Comparison of ENCODE assay signal across 7 mouse cellular contexts in the genomic region with DNA sequence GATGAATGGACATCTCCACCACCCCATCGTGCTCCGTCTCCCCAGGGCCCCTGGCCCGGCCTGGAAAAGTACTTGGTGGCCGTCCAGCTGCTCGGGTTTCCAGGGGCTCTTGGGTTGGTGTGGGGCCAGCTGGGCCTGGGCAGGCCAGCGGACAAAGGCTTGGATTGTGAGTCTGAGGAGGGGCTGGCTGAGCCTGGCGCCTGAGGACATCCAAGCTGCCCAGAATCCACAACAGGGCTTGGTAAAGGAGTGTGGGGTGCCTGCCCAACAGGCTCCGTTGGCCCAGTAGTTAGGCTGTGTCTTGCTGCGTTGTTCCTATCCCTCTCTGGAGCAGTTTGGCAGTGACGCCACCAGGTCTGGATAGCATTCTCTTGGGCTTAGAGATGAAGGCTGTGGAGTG. TPM values are rescaled to one million over a fixed set of nuclear protein-coding genes. Genes with fewer than 3 reads are reported as not detected.
DNase-seq lines count a peak whose midpoint lies in the region; ATAC-seq and TF ChIP-seq lines count a peak whose summit lies in the region.

No protein-coding gene starts in this region.

- H3K36me3 ChIP-seq in hindbrain, embryonic 13.5 days = no peaks in the 10 kb centered on the region
- H3K36me3 ChIP-seq in limb, embryonic 11.5 days (ENCODE audit: control insufficient read depth, insufficient read depth, low read length) = no peaks in the 10 kb centered on the region

- H3K4me2 ChIP-seq in hindbrain, embryonic 13.5 days = peak overlapping the region; percentile 32
- H3K4me2 ChIP-seq in limb, embryonic 11.5 days (ENCODE audit: low read depth, severe bottlenecking) = peak overlapping the region; percentile 15; the same call in 1 of the 2 replicates

- no peak for TF ChIP-seq CTCF in brain, embryonic 14.5 days (IDR thresholded peaks at IDR 0.05; ENCODE audit: borderline replicate concordance, extremely low read depth, insufficient read depth, insufficient read length)

- no peak for TF ChIP-seq POLR2A in brain, embryonic 14.5 days (IDR thresholded peaks at IDR 0.05; ENCODE audit: borderline replicate concordance, extremely low read depth, insufficient read depth, insufficient read length, poor library complexity, severe bottlenecking)

- H3K9me3 ChIP-seq in hindbrain, embryonic 13.5 days = no peaks in the 10 kb centered on the region
- H3K9me3 ChIP-seq in limb, embryonic 11.5 days (ENCODE audit: control insufficient read depth, low read length) = no peaks in the 10 kb centered on the region

- H3K4me1 ChIP-seq in hindbrain, embryonic 13.5 days (replicated peaks) = peaks cover 30% of the 10 kb centered on the region
- peaks cover 6% of the 10 kb centered on the region for H3K4me1 ChIP-seq in limb, embryonic 11.5 days (ENCODE audit: control insufficient read depth, insufficient read depth, low read length)

- 5% methylated on average over 10 of the region's 10 CpGs for WGBS in hindbrain, embryonic 13.5 days
- 6% methylated on average over 10 of the region's 10 CpGs for WGBS in limb, embryonic 11.5 days

- peak overlapping the region; percentile 70 for H3K27ac ChIP-seq in hindbrain, embryonic 13.5 days
- no peak overlapping the region for H3K27ac ChIP-seq in limb, embryonic 11.5 days (replicated peaks; ENCODE audit: low read depth, low read length)

- no peak overlapping the region for H3K4me3 ChIP-seq in hindbrain, embryonic 13.5 days
- H3K4me3 ChIP-seq in limb, embryonic 11.5 days (ENCODE audit: low read depth, low read length) = no peak overlapping the region; the same call in 1 of the 2 replicates

- peak overlapping the region; percentile 20; the same call in 1 of the 2 replicates for H3K9ac ChIP-seq in hindbrain, embryonic 13.5 days
- H3K9ac ChIP-seq in limb, embryonic 11.5 days (ENCODE audit: low read length) = no peak overlapping the region

- peaks cover 70% of the 10 kb centered on the region for H3K27me3 ChIP-seq in hindbrain, embryonic 13.5 days
- H3K27me3 ChIP-seq in limb, embryonic 11.5 days (ENCODE audit: control insufficient read depth, insufficient read depth, low read length) = peaks cover 66% of the 10 kb centered on the region

- DNase-seq in brain, embryonic 14.5 days (ENCODE audit: low read depth) = peak; percentile 87
- peak; percentile 77 to 86 for DNase-seq in cerebellum, postnatal 10 days
- peak; percentile 44 for DNase-seq in limb, embryonic 11.5 days (ENCODE audit: low spot score)
- peak; percentile 75 to 80 for DNase-seq in right cerebral cortex, postnatal 36 days (ENCODE audit: low spot score in 2 of 2)
- DNase-seq in urinary bladder, postnatal 25 days (ENCODE audit: low spot score) = no peak

- peak; percentile 49 for ATAC-seq in hindbrain, embryonic 13.5 days (ENCODE audit: low FRiP score)
- ATAC-seq in limb, embryonic 11.5 days (ENCODE audit: insufficient number of reproducible peaks, low FRiP score, low TSS enrichment, low read depth) = no peak
- no peak for ATAC-seq in megakaryocyte, adult 5-6 weeks (ENCODE audit: poor library complexity, severe bottlenecking)

RNA-seq across cellular contexts. Expression of a gene that starts 6.0 kb away (rescaled TPM):
- polyA plus RNA-seq in brain, embryonic 14.5 days (2012; rRNA removed) = 2.6 and 5.1 TPM in 2 replicates
- 5.3 and 7.1 TPM in 2 replicates for polyA plus RNA-seq in hindbrain, embryonic 13.5 days (2015; fragmentation: Nextera tagmentation; extraction: Ambion mirVana)
- 0.58 and 1.0 TPM in 2 replicates for polyA plus RNA-seq in limb, embryonic 11.5 days (2014; fragmentation: Nextera tagmentation; extraction: Ambion mirVana)
- not detected in 2 replicates for total RNA-seq in megakaryocyte, adult 5-6 weeks (2015)
- total RNA-seq in megakaryocyte, adult 5-6 weeks (2017) = not detected in 2 replicates

RNA-seq across cellular contexts. Expression of a gene that starts 6.1 kb away (rescaled TPM):
- 122 and 144 TPM in 2 replicates for polyA plus RNA-seq in brain, embryonic 14.5 days (2012; rRNA removed)
- polyA plus RNA-seq in hindbrain, embryonic 13.5 days (2015; fragmentation: Nextera tagmentation; extraction: Ambion mirVana) = 91.2 and 98.2 TPM in 2 replicates
- 10.4 and 12.2 TPM in 2 replicates for polyA plus RNA-seq in limb, embryonic 11.5 days (2014; fragmentation: Nextera tagmentation; extraction: Ambion mirVana)
- total RNA-seq in megakaryocyte, adult 5-6 weeks (2015) = 0.93 TPM in 1 of 2 replicates, not detected in the other
- total RNA-seq in megakaryocyte, adult 5-6 weeks (2017) = 0.61 and 0.77 TPM in 2 replicates

RNA-seq across cellular contexts. Expression of a gene that starts 14.5 kb away (rescaled TPM):
- 18.1 and 25.3 TPM in 2 replicates for polyA plus RNA-seq in brain, embryonic 14.5 days (2012; rRNA removed)
- 15.7 and 16.0 TPM in 2 replicates for polyA plus RNA-seq in hindbrain, embryonic 13.5 days (2015; fragmentation: Nextera tagmentation; extraction: Ambion mirVana)
- polyA plus RNA-seq in limb, embryonic 11.5 days (2014; fragmentation: Nextera tagmentation; extraction: Ambion mirVana) = 11.0 and 11.5 TPM in 2 replicates
- 29.3 and 30.8 TPM in 2 replicates for total RNA-seq in megakaryocyte, adult 5-6 weeks (2015)
- 13.5 and 16.8 TPM in 2 replicates for total RNA-seq in megakaryocyte, adult 5-6 weeks (2017)

RNA-seq across cellular contexts. Expression of a gene that starts 35.9 kb away (rescaled TPM):
- polyA plus RNA-seq in brain, embryonic 14.5 days (2012; rRNA removed) = 54.9 and 73.0 TPM in 2 replicates
- polyA plus RNA-seq in hindbrain, embryonic 13.5 days (2015; fragmentation: Nextera tagmentation; extraction: Ambion mirVana) = 17.2 and 20.9 TPM in 2 replicates
- polyA plus RNA-seq in limb, embryonic 11.5 days (2014; fragmentation: Nextera tagmentation; extraction: Ambion mirVana) = 2.0 and 2.5 TPM in 2 replicates
- total RNA-seq in megakaryocyte, adult 5-6 weeks (2015) = not detected in 2 replicates
- total RNA-seq in megakaryocyte, adult 5-6 weeks (2017) = 0.04 TPM in 1 of 2 replicates, not detected in the other

RNA-seq across cellular contexts. Expression of a gene that starts 36.2 kb away (rescaled TPM):
- 111 and 132 TPM in 2 replicates for polyA plus RNA-seq in brain, embryonic 14.5 days (2012; rRNA removed)
- polyA plus RNA-seq in hindbrain, embryonic 13.5 days (2015; fragmentation: Nextera tagmentation; extraction: Ambion mirVana) = 118 and 127 TPM in 2 replicates
- 91.8 and 104 TPM in 2 replicates for polyA plus RNA-seq in limb, embryonic 11.5 days (2014; fragmentation: Nextera tagmentation; extraction: Ambion mirVana)
- 21.9 and 25.3 TPM in 2 replicates for total RNA-seq in megakaryocyte, adult 5-6 weeks (2015)
- total RNA-seq in megakaryocyte, adult 5-6 weeks (2017) = 3.6 and 5.9 TPM in 2 replicates
